Mouse (Mus musculus): ENCODE results near the gene Lmx1b. TPM values are rescaled to one million over a fixed set of nuclear protein-coding genes. Genes with fewer than 3 reads are reported as not detected.

Lmx1b gene
- polyA plus RNA-seq, 1 experiment from 2014 or later = 0.34 TPM

DNA sequence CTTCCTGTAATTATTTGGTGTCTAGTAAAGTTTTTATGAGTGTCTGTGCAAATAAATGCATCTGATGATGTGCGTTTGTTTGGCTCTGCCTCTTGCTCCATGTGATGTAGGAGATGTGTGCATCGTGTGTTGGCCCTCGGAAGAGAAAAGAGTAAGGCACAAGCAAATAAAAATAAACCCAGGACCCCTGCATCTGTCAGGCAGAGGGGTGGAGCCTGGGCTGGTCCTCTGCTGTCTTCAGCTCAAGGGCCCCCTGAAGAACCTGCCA is 5.9 kb upstream of the Lmx1b start:
- peaks cover 65% of the 10 kb centered on the region for H3K27me3 ChIP-seq (replicated peaks; ENCODE audit: control insufficient read depth, insufficient read depth, low read length)
- 0 out of 2 replicates have a peak, but pooled peaks cover 3% of the 10 kb centered on the region for H3K4me1 ChIP-seq (ENCODE audit: control insufficient read depth, insufficient read depth, low read length)
- no peak overlapping the region for H3K27ac ChIP-seq (ENCODE audit: low read depth, low read length)
- 1% methylated on average over 3 of the region's 3 CpGs for WGBS
- no peak overlapping the region for H3K4me3 ChIP-seq (ENCODE audit: low read depth, low read length)
- no peak overlapping the region for H3K9ac ChIP-seq (ENCODE audit: low read length)
- no peaks in the 10 kb centered on the region for H3K36me3 ChIP-seq (ENCODE audit: control insufficient read depth, insufficient read depth, low read length)
- ATAC-seq = no peak
- DNase-seq (ENCODE audit: low spot score) = no peak
- H3K4me2 ChIP-seq (ENCODE audit: low read length) = no peak overlapping the region
- H3K9me3 ChIP-seq (replicated peaks; ENCODE audit: control insufficient read depth, low read length) = no peaks in the 10 kb centered on the region

DNA sequence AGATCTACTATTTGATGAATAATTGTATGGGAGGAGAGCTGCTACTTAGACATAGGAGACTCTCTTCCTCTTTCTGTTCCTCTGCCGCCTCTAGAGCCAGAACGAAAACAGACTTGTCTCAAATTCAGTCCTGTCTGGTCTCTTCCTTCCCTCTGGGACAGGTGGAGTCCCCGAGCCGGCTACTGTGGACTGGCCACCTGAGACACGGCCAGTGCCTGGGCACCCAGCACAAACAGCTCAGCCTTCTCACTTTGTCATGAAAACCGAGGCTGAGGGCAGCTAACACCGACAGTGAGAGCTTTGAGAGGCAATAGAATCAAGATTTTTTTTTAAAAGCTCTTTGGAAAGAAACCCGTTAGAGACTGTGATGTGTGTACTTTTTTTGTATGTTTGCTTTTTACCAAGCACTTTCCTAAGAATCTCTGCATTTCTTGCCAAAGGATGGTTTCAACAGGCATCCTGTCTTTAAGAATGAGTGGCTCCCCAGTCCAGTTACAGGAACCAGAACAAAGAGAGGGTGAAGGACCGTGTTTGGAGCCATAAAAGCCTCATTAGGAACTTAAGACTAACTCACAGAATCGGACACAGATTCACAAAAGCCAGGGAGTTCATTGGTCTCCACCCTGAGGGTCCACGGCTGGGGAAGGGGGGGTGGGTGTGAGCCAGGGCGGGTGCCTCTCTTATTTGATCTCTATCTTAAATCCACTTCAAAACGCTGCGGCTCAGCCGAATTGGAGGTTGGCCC is 5.4 kb upstream of the Lmx1b start:
- Histone ChIP-seq H3K27ac (ENCODE audit: low read depth, low read length) (no peak overlapping the region), H3K27me3 (replicated peaks; ENCODE audit: control insufficient read depth, insufficient read depth, low read length) (peaks cover 70% of the 10 kb centered on the region), H3K4me1 (ENCODE audit: control insufficient read depth, insufficient read depth, low read length) (peaks cover 3% of the 10 kb centered on the region; the same call in 1 of the 2 replicates), H3K4me3 (ENCODE audit: low read depth, low read length) (no peak overlapping the region), H3K9ac (ENCODE audit: low read length) (no peak overlapping the region), H3K36me3 (ENCODE audit: control insufficient read depth, insufficient read depth, low read length) (no peaks in the 10 kb centered on the region), H3K9me3 (replicated peaks; ENCODE audit: control insufficient read depth, low read length) (no peaks in the 10 kb centered on the region), H3K4me2 (ENCODE audit: low read length) (no peak overlapping the region)
- 1% methylated on average over 15 of the region's 15 CpGs for WGBS
- ATAC-seq (no peak), DNase-seq (ENCODE audit: low spot score) (no peak)

DNA sequence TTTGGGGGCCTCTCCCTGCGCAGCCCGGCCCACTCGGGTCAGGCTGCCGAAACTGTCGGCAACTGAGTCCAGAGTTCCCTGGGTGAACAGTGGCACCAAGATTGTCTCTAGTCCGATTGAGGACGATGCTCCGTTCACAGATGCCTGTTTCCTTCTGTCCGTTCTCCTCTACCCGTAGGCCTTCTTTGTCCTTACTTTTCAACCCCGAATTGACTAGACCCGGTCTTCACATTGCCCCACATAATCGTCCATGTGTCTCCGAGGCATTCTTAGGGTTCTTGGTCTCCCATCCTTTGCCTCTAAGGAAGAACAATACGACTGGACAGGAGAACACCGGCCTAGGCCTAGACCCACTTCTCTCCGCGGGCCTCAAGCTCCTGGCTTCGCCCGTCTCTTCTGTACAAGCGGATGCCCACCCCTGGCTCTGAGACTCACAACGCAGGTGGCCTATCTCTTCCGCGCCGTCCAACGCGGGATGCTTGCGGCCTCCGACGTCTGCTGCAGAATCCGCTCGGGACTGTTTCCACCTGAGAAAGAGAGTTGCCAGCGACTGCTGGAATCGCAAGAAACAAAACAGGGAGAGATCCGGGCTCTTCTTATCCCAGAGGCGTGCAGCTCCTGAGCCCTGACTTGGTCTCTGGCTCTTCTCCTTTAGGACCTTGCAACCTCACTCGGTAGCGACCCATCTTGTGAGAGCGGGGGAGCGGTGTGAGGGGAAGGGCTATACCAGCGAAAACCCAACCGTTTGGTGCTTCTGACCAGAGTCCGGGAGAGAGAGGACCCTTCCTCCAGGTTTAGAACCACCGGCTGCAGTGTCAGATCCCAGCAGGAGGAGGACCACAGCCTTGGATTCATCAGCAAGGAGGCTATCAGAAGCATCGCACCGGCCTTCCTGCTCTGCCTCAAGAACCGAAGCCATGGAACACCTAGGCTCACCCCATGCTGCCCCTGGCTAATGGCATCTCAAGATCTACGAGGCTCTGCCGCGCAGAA is 3.7 kb upstream of the Lmx1b start:
- no peak overlapping the region for H3K4me3 ChIP-seq (ENCODE audit: low read depth, low read length)

DNA sequence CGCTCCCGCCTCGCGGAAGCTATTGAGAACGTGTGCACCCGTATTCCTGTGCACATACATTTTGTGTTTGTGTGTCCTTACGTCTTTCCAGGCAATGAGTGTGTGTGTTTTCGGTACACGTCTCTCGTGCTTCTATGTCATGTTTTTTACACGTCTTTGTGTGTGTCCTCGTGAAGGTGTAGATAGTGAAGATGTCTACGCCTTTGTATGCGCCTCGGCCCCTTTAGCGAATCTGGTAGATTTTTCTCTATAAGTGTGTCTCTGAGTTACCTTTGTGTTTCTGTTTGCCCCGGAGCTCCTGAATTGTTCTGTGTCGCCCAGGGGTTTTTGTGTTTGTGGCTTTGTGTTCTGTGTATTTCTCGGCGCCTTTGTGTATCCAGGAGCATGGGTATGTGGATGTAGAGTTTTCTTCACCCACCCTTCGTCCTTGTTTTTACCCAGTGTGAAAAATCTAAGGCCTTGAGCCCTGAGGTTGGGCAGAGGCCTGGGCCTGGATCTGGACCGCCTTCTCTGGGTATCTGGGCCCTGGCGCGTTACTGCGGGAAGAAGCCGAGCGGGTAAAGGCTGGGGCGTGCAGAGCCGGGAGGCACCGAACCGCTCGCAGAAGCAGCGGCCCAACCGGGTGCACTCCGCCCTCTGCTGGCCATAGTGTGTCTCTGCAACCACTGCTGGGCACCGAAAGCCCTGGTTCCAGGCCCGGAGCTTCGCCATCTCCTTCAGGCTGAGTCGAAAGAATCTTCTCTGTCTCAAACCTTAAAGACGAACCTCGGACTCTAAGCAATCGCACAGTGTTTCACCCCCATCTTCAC is 2.5 kb upstream of the Lmx1b start:
- Histone ChIP-seq H3K4me1 (ENCODE audit: control insufficient read depth, insufficient read depth, low read length) (peaks cover 5% of the 10 kb centered on the region; the same call in 1 of the 2 replicates), H3K4me3 (ENCODE audit: low read depth, low read length) (peak overlapping the region; percentile 6; the same call in 1 of the 2 replicates), H3K9me3 (replicated peaks; ENCODE audit: control insufficient read depth, low read length) (no peaks in the 10 kb centered on the region), H3K9ac (ENCODE audit: low read length) (no peak overlapping the region), H3K36me3 (ENCODE audit: control insufficient read depth, insufficient read depth, low read length) (no peaks in the 10 kb centered on the region), H3K27ac (ENCODE audit: low read depth, low read length) (no peak overlapping the region), H3K4me2 (ENCODE audit: low read length) (peak overlapping the region; percentile 14; the same call in 1 of the 2 replicates), H3K27me3 (replicated peaks; ENCODE audit: control insufficient read depth, insufficient read depth, low read length) (peaks cover 98% of the 10 kb centered on the region)
- ATAC-seq (peak; percentile 59), DNase-seq (ENCODE audit: low spot score) (peak; percentile 83)
- under 1% methylated on average over 42 of the region's 42 CpGs for whole genome bisulfite sequencing

More for the DNA sequence above, 3.7 kb upstream of the Lmx1b start:
- Histone ChIP-seq H3K36me3 (ENCODE audit: control insufficient read depth, insufficient read depth, low read length) (no peaks in the 10 kb centered on the region), H3K27me3 (replicated peaks; ENCODE audit: control insufficient read depth, insufficient read depth, low read length) (peaks cover 87% of the 10 kb centered on the region), H3K27ac (ENCODE audit: low read depth, low read length) (no peak overlapping the region), H3K9ac (ENCODE audit: low read length) (no peak overlapping the region), H3K4me2 (ENCODE audit: low read length) (no peak overlapping the region), H3K9me3 (replicated peaks; ENCODE audit: control insufficient read depth, low read length) (no peaks in the 10 kb centered on the region), H3K4me1 (ENCODE audit: control insufficient read depth, insufficient read depth, low read length) (peaks cover 5% of the 10 kb centered on the region; the same call in 1 of the 2 replicates)
- ATAC-seq (no peak), DNase-seq (ENCODE audit: low spot score) (no peak)
- WGBS = 9% methylated on average over 50 of the region's 50 CpGs

DNA sequence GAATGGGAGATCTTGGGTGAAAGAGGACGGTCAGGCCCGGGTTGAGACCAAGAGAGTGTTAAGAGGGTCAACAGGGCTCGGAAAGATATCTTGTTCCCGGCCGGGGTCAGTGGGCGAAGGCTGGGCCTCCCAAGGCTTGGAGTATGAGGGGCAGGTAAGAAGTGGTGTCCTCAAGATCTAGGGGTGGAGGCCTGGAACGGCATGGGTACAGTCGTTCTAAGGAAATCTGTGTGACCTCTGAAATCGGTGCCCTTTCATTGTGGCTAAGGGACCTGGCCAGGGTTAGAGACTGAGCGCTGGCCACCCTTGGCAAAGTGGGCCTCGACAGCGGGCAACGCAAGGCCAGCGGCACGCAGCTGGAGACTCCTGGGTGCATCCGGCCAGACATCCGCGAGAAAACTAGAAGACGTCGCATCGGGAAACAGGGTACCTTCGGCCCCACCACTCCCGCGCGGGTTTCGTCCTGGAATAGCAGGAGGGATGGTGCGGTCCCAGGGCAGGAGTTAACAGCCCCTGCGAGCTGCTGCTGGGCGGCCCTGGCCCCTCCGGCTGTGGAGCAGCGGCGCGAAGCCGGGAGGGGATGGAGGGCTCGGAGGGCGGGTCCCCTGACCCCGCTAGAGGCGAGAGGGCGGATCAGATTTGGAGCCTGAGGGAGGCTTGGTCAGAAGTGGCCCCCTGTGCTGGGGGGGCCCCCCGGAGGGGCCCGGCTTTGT is 1.7 kb upstream of the Lmx1b start:
- H3K27ac ChIP-seq (ENCODE audit: low read depth, low read length) = no peak overlapping the region
- peak overlapping the region; percentile 14 for H3K4me2 ChIP-seq (ENCODE audit: low read length)
- H3K4me1 ChIP-seq (ENCODE audit: control insufficient read depth, insufficient read depth, low read length) = peaks cover 5% of the 10 kb centered on the region; the same call in 1 of the 2 replicates
- 0 out of 2 replicates have a peak, but pooled peaks have one; percentile 5 for ATAC-seq
- 1% methylated on average over 39 of the region's 41 CpGs for WGBS
- H3K27me3 ChIP-seq (replicated peaks; ENCODE audit: control insufficient read depth, insufficient read depth, low read length) = peaks cover 98% of the 10 kb centered on the region
- H3K4me3 ChIP-seq (ENCODE audit: low read depth, low read length) = peak overlapping the region; percentile 6; the same call in 1 of the 2 replicates
- no peak for DNase-seq (ENCODE audit: low spot score)
- no peaks in the 10 kb centered on the region for H3K36me3 ChIP-seq (ENCODE audit: control insufficient read depth, insufficient read depth, low read length)
- H3K9ac ChIP-seq (ENCODE audit: low read length) = no peak overlapping the region
- H3K9me3 ChIP-seq (replicated peaks; ENCODE audit: control insufficient read depth, low read length) = no peaks in the 10 kb centered on the region

DNA sequence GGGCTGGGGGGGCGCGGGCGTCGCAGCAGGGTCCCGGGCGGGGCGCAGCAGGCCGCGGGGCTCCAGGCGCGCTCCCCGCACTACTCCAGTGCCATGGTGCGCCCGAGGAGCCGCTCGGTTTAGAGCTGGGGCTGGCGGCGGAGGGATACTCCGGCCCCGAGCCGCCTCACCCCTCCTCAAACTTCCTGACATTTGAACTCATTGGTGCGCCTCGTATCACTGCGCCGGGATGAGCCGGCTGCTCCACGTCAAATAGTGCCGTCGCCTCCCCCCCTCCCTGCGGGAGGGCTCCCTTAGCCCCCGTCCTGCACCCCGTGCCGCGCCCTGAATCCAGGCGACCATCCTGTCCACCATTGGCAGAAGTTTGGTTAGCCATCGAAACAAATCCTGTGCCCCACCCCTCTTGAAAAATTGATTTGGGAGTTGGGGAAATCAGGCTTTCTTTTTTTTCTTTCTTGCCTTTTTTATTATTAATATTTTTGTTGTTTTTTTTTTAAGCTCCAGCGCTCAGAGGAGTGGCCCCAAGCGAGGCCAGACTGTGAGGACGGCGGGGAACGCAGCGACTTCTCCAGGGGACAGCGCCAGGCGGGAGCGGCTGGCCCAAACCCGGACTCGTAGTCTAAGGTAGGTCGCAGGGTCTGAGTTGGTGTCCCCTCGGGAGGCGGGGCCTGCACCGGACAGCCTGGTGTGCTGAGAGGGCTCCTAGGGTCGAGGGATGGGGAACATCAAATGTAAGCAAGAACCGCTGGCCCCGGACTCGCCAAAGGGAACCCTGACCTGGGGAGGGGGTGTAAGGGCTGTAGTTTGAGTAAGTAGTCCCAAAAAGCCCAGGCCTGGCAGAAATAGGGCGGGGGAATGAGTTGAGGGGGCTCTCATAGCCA is 907 bp upstream of the Lmx1b start:
- Histone ChIP-seq H3K9ac (ENCODE audit: low read length) (no peak overlapping the region), H3K4me3 (ENCODE audit: low read depth, low read length) (peak overlapping the region; percentile 24), H3K36me3 (ENCODE audit: control insufficient read depth, insufficient read depth, low read length) (no peaks in the 10 kb centered on the region), H3K27me3 (replicated peaks; ENCODE audit: control insufficient read depth, insufficient read depth, low read length) (peaks cover 96% of the 10 kb centered on the region), H3K27ac (ENCODE audit: low read depth, low read length) (no peak overlapping the region), H3K9me3 (replicated peaks; ENCODE audit: control insufficient read depth, low read length) (no peaks in the 10 kb centered on the region), H3K4me1 (ENCODE audit: control insufficient read depth, insufficient read depth, low read length) (peaks cover 5% of the 10 kb centered on the region; the same call in 1 of the 2 replicates), H3K4me2 (ENCODE audit: low read length) (peak overlapping the region; percentile 48)
- WGBS = under 1% methylated on average over 51 of the region's 56 CpGs
- DNase-seq (ENCODE audit: low spot score) = no peak
- ATAC-seq = no peak

DNA sequence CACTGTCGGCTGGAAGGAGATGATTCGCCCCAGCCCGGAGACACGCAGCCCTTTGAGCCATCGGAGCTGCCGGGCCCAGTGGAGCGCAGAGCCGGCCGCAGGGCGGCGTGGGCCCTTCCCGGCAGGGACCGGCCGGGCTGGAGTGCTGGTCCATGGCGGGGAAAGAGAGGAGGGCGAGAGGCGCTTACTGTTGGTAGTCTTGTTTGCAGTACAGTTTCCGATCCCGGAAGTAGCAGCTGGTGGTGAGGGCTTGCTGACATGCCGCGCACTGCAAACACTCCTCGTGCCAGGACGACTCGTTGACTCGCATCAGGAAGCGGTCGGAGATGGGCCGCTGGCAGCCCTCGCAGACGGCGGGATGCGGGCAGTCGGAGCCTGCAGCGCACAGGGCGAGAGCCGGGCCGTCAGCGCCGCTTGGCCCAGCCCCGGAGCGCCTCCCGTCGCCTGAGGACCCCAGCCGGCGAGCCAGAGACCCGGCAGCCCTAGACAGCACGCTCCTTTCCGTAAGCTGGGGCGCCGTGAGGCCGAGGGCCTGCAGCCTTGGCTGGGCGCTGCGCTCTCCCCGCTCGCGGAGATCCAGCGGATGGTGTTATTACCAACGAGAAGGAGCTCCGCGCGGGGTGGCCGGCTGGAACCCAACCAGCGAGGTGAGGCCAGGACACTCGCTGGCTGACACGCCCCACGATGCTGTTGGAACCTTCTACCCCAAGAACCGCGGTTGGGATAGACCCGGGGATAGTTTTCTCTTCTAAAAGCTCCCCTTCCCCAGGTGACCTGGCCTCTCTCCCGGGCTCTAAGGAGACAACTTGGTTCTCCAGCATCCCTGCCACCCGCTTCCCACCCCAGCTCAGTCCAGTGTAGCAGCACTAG is 775 bp downstream of the Lmx1b start:
- H3K36me3 ChIP-seq (ENCODE audit: control insufficient read depth, insufficient read depth, low read length) = no peaks in the 10 kb centered on the region
- peak; percentile 33; the same call in 1 of the 2 replicates for ATAC-seq
- no peak overlapping the region for H3K27ac ChIP-seq (ENCODE audit: low read depth, low read length)
- H3K9me3 ChIP-seq (replicated peaks; ENCODE audit: control insufficient read depth, low read length) = no peaks in the 10 kb centered on the region
- H3K4me2 ChIP-seq (ENCODE audit: low read length) = peak overlapping the region; percentile 38
- no peak overlapping the region for H3K9ac ChIP-seq (ENCODE audit: low read length)
- peaks cover 5% of the 10 kb centered on the region; the same call in 1 of the 2 replicates for H3K4me1 ChIP-seq (ENCODE audit: control insufficient read depth, insufficient read depth, low read length)
- H3K27me3 ChIP-seq (replicated peaks; ENCODE audit: control insufficient read depth, insufficient read depth, low read length) = peaks cover 94% of the 10 kb centered on the region
- peak; percentile 57 for DNase-seq (ENCODE audit: low spot score)
- under 1% methylated on average over 71 of the region's 71 CpGs for WGBS
- H3K4me3 ChIP-seq (ENCODE audit: low read depth, low read length) = peak overlapping the region; percentile 15
